23 mouse cellular contexts compared by ENCODE assay signal in genomic region chr11:53820516-53821170, GRCm38 (mm10). TPM values are rescaled to one million over a fixed set of nuclear protein-coding genes. Genes with fewer than 3 reads are reported as not detected.
DNase-seq lines count a peak whose midpoint lies in the region; ATAC-seq and TF ChIP-seq lines count a peak whose summit lies in the region.
"Had no signal": no experiment of that assay in that cellular context is flagged by ENCODE, and none has a peak within 500 bp of the region (broad histone marks: within the 10 kb centered on the region; RNA-seq: fewer than 3 reads in every experiment).

No protein-coding gene starts in this region.

- 0 out of 2 replicates have a peak, but pooled peaks have one; percentile 21 for ATAC-seq in kidney, postnatal 0 days (replicated peaks; ENCODE audit: low FRiP score, low read depth)
- ATAC-seq in kidney, embryonic 15.5 days (replicated peaks; ENCODE audit: low FRiP score) = no peak
- ATAC-seq in megakaryocyte, adult 5-6 weeks (ENCODE audit: poor library complexity, severe bottlenecking) = peak; percentile 35
- ATAC-seq in monocyte, adult 5-6 weeks (replicated peaks; ENCODE audit: insufficient number of reproducible peaks, low FRiP score, low TSS enrichment, poor library complexity, severe bottlenecking) = peak; percentile 34; the same call in 1 of the 2 replicates
- ATAC-seq in liver, postnatal 0 days = no peak
- no peak for ATAC-seq in CD4-positive, CD25-positive, alpha-beta regulatory T cell, adult 4 months
- ATAC-seq: forebrain, embryonic 14.5 days; intestine, embryonic 16.5 days had no signal

- DNase-seq in kidney, postnatal 0 days (ENCODE audit: low spot score) = no peak
- DNase-seq in MEL (ENCODE audit: low read depth, low spot score) = peak; percentile 21
- no peak for DNase-seq in liver, postnatal 0 days
- no peak for DNase-seq in thymus, postnatal 10 days (ENCODE audit: low spot score in 2 of 2)
- DNase-seq: adrenal gland, postnatal 10 days; cerebellum, adult 11 months; cerebellum, adult 8-10 months; cerebellum, postnatal 36 days; gastrocnemius, postnatal 36 days; heart, adult 2 months; heart, postnatal 14 days had no signal

- no peak overlapping the region for H3K4me2 ChIP-seq in kidney, postnatal 0 days (ENCODE audit: low read length)
- no peak overlapping the region for H3K4me2 ChIP-seq in kidney, embryonic 15.5 days
- H3K4me2 ChIP-seq in liver, postnatal 0 days (ENCODE audit: low read depth, low read length) = no peak overlapping the region
- H3K4me2 ChIP-seq: heart, embryonic 11.5 days; heart, embryonic 15.5 days; hindbrain, embryonic 14.5 days had no signal

- H3K4me3 ChIP-seq in kidney, postnatal 0 days (replicated peaks; ENCODE audit: low read depth, low read length) = no peak overlapping the region
- H3K4me3 ChIP-seq in kidney, embryonic 15.5 days (replicated peaks) = no peak overlapping the region
- H3K4me3 ChIP-seq in MEL (ENCODE audit: control insufficient read depth in 1 of 2, insufficient read depth in 1 of 2, low read depth in 2 of 2, low read length in 2 of 2) = peak overlapping the region in 1 of 2 experiments; percentile 41; a peak in 2 of 4 replicates
- no peak overlapping the region for H3K4me3 ChIP-seq in liver, postnatal 0 days (ENCODE audit: low read depth, low read length)
- H3K4me3 ChIP-seq: embryonic facial prominence, embryonic 10.5 days; heart, adult 2 months; heart, embryonic 15.5 days; hindbrain, embryonic 10.5 days had no signal

- H3K9ac ChIP-seq in kidney, postnatal 0 days (ENCODE audit: low read depth, low read length) = no peak overlapping the region
- H3K9ac ChIP-seq in kidney, embryonic 15.5 days = no peak overlapping the region
- no peak overlapping the region for H3K9ac ChIP-seq in MEL (ENCODE audit: control insufficient read depth, low read depth, low read length, poor library complexity, severe bottlenecking)
- H3K9ac ChIP-seq in liver, postnatal 0 days (replicated peaks) = no peak overlapping the region
- H3K9ac ChIP-seq: heart, embryonic 15.5 days; hindbrain, embryonic 14.5 days had no signal

- no peak for TF ChIP-seq CTCF in kidney, postnatal 0 days (IDR thresholded peaks at IDR 0.05; ENCODE audit: low read depth)
- no peak for TF ChIP-seq CTCF in MEL (IDR thresholded peaks at IDR 0.05 in 2 of 3, conservative IDR thresholded peaks at IDR 0.05 in 1 of 3; ENCODE audit: control insufficient read depth in 1 of 3, insufficient read depth in 1 of 3, low read depth in 2 of 3, low read length in 3 of 3, poor library complexity in 1 of 3, severe bottlenecking in 1 of 3)
- TF ChIP-seq CTCF in liver, postnatal 0 days (IDR thresholded peaks at IDR 0.05; ENCODE audit: low read depth) = no peak

- 85% methylated on average over 13 of the region's 13 CpGs for WGBS in kidney, postnatal 0 days
- WGBS in kidney, embryonic 15.5 days = 84% methylated on average over 13 of the region's 13 CpGs
- WGBS in liver, postnatal 0 days (ENCODE audit: insufficient replicate concordance) = 56% methylated on average over 13 of the region's 13 CpGs

- no peaks in the 10 kb centered on the region for H3K79me2 ChIP-seq in MEL (ENCODE audit: control insufficient read depth, insufficient read depth, low read length, poor library complexity)

- no peaks in the 10 kb centered on the region for H3K9me3 ChIP-seq in kidney, postnatal 0 days (replicated peaks; ENCODE audit: low read length)
- H3K9me3 ChIP-seq in kidney, embryonic 15.5 days (replicated peaks) = no peaks in the 10 kb centered on the region
- no peaks in the 10 kb centered on the region for H3K9me3 ChIP-seq in MEL (replicated peaks; ENCODE audit: insufficient read depth, low read length)
- H3K9me3 ChIP-seq in liver, postnatal 0 days (ENCODE audit: low read length) = no peaks in the 10 kb centered on the region
- H3K9me3 ChIP-seq: embryonic facial prominence, embryonic 10.5 days; heart, embryonic 15.5 days; hindbrain, embryonic 10.5 days had no signal

- H3K27ac ChIP-seq in kidney, postnatal 0 days = no peak overlapping the region
- no peak overlapping the region for H3K27ac ChIP-seq in kidney, embryonic 15.5 days
- no peak overlapping the region for H3K27ac ChIP-seq in MEL (ENCODE audit: control insufficient read depth, low read depth, low read length)
- H3K27ac ChIP-seq in liver, postnatal 0 days (ENCODE audit: low read depth) = no peak overlapping the region
- H3K27ac ChIP-seq: embryonic facial prominence, embryonic 10.5 days; heart, adult 2 months; heart, embryonic 15.5 days; hindbrain, embryonic 10.5 days; hindbrain, embryonic 14.5 days had no signal

- TF ChIP-seq RAD21 in MEL (IDR thresholded peaks at IDR 0.05; ENCODE audit: low read depth, low read length) = no peak

- H3K27me3 ChIP-seq in kidney, postnatal 0 days (ENCODE audit: insufficient read depth, low read length) = no peaks in the 10 kb centered on the region
- H3K27me3 ChIP-seq in kidney, embryonic 15.5 days = no peaks in the 10 kb centered on the region
- no peaks in the 10 kb centered on the region; a peak in 2 of 4 replicates for H3K27me3 ChIP-seq in MEL (ENCODE audit: control insufficient read depth in 1 of 2, insufficient read depth in 2 of 2, low read length in 2 of 2)
- H3K27me3 ChIP-seq in liver, postnatal 0 days (ENCODE audit: insufficient read depth, low read length) = no peaks in the 10 kb centered on the region
- H3K27me3 ChIP-seq: heart, embryonic 15.5 days had no signal

- TF ChIP-seq EP300 in MEL (IDR thresholded peaks at IDR 0.05; ENCODE audit: low read depth in 1 of 2, low read length in 2 of 2) = no peak
- TF ChIP-seq EP300 in liver, postnatal 0 days (IDR thresholded peaks at IDR 0.05; ENCODE audit: low read depth) = no peak

- no peaks in the 10 kb centered on the region for H3K36me3 ChIP-seq in kidney, postnatal 0 days (ENCODE audit: insufficient read depth, low read length)
- H3K36me3 ChIP-seq in kidney, embryonic 15.5 days = no peaks in the 10 kb centered on the region
- H3K36me3 ChIP-seq in MEL (ENCODE audit: control insufficient read depth in 1 of 2, insufficient read depth in 2 of 2, low read length in 2 of 2) = peaks cover 0 to 1% of the 10 kb centered on the region in 2 experiments; a peak in 2 of 4 replicates
- H3K36me3 ChIP-seq in liver, postnatal 0 days (replicated peaks; ENCODE audit: insufficient read depth, low read length) = no peaks in the 10 kb centered on the region
- H3K36me3 ChIP-seq: embryonic facial prominence, embryonic 10.5 days; heart, embryonic 15.5 days; hindbrain, embryonic 10.5 days had no signal

- H3K4me1 ChIP-seq in kidney, postnatal 0 days (replicated peaks; ENCODE audit: insufficient read depth, low read length) = no peaks in the 10 kb centered on the region
- peaks cover 7% of the 10 kb centered on the region for H3K4me1 ChIP-seq in kidney, embryonic 15.5 days
- peaks cover 0 to 7% of the 10 kb centered on the region in 2 experiments; a peak in 2 of 4 replicates for H3K4me1 ChIP-seq in MEL (ENCODE audit: control insufficient read depth in 1 of 2, insufficient read depth in 2 of 2, low read length in 2 of 2)
- H3K4me1 ChIP-seq in liver, postnatal 0 days (ENCODE audit: insufficient read depth) = peaks cover 4% of the 10 kb centered on the region
- H3K4me1 ChIP-seq: heart, embryonic 15.5 days had no signal

- TF ChIP-seq POLR2A in MEL (IDR thresholded peaks at IDR 0.05; ENCODE audit: control insufficient read depth in 1 of 2, insufficient read depth in 1 of 2, low read depth in 1 of 2, low read length in 2 of 2, poor library complexity in 1 of 2) = no peak

TF ChIP-seq in MEL, 35 proteins besides CTCF, POLR2A, EP300 and RAD21 (continues in another document):
- no peak for TF ChIP-seq GATA1 (IDR thresholded peaks at IDR 0.05; ENCODE audit: low read depth, low read length)
- no peak for TF ChIP-seq ZC3H11A (IDR thresholded peaks at IDR 0.05; ENCODE audit: low read depth, low read length)
- no peak for TF ChIP-seq GABPA (IDR thresholded peaks at IDR 0.05; ENCODE audit: low read depth, low read length)
- no peak for TF ChIP-seq MAX (IDR thresholded peaks at IDR 0.05; ENCODE audit: low read length)

RNA-seq across cellular contexts. Expression of gene Gm12216, which starts 38.4 kb away (rescaled TPM):
- polyA plus RNA-seq in kidney, postnatal 0 days (2015; fragmentation: Nextera tagmentation; extraction: Ambion mirVana) = 2.0 and 2.3 TPM in 2 replicates
- 1.3 and 1.6 TPM in 2 replicates for polyA plus RNA-seq in kidney, embryonic 15.5 days (2015; fragmentation: Nextera tagmentation; extraction: Ambion mirVana)
- not detected in 2 replicates for total RNA-seq in MEL (2012; rRNA removed)
- polyA plus RNA-seq in MEL (2012; ENCODE audit: insufficient read depth in 1 of 2, insufficient read length in 2 of 2, low read depth in 1 of 2, low replicate concordance in 2 of 2, missing spikeins in 1 of 2) = not detected
- 0.25 and 0.84 TPM in 2 replicates for total RNA-seq in megakaryocyte, adult 5-6 weeks (2015)
- total RNA-seq in megakaryocyte, adult 5-6 weeks (2017) = 0.70 TPM in 1 of 2 replicates, not detected in the other
- total RNA-seq in monocyte, adult 5-6 weeks (2017) = 5.5 to 14.4 TPM (median 10.2 TPM) in 3 replicates
- polyA plus RNA-seq in liver, postnatal 0 days (2015; fragmentation: Nextera tagmentation; extraction: Ambion mirVana) = 1.1 and 1.5 TPM in 2 replicates
- polyA plus RNA-seq in CD4-positive, CD25-positive, alpha-beta regulatory T cell, adult 4 months (2017; shearing (Covaris generic)) = 10 to 100 TPM; 31.5 to 32.1 TPM
- polyA plus RNA-seq: embryonic facial prominence, embryonic 10.5 days; forebrain, embryonic 14.5 days; heart, embryonic 11.5 days; hindbrain, embryonic 14.5 days had no signal

RNA-seq across cellular contexts. Expression of gene Gm17334, which starts 47.7 kb away (rescaled TPM):
- 0.20 and 0.21 TPM in 2 replicates for polyA plus RNA-seq in kidney, postnatal 0 days (2015; fragmentation: Nextera tagmentation; extraction: Ambion mirVana)
- polyA plus RNA-seq in kidney, embryonic 15.5 days (2015; fragmentation: Nextera tagmentation; extraction: Ambion mirVana) = 0.23 TPM in 1 of 2 replicates, not detected in the other
- not detected in 2 replicates for total RNA-seq in MEL (2012; rRNA removed)
- polyA plus RNA-seq in MEL (2012; ENCODE audit: insufficient read depth in 1 of 2, insufficient read length in 2 of 2, low read depth in 1 of 2, low replicate concordance in 2 of 2, missing spikeins in 1 of 2) = not detected
- not detected in 2 replicates for total RNA-seq in megakaryocyte, adult 5-6 weeks (2015)
- total RNA-seq in megakaryocyte, adult 5-6 weeks (2017) = not detected in 2 replicates
- 0.68 TPM in 1 of 3 replicates, not detected in the others for total RNA-seq in monocyte, adult 5-6 weeks (2017)
- 0.12 and 0.23 TPM in 2 replicates for polyA plus RNA-seq in liver, postnatal 0 days (2015; fragmentation: Nextera tagmentation; extraction: Ambion mirVana)
- polyA plus RNA-seq in CD4-positive, CD25-positive, alpha-beta regulatory T cell, adult 4 months (2017; shearing (Covaris generic)) = 1 to 10 TPM; 6.1 to 9.8 TPM
- total RNA-seq: heart, postnatal 14 days had no signal
- polyA plus RNA-seq: brain, embryonic 14.5 days; embryonic facial prominence, embryonic 10.5 days; forebrain, embryonic 14.5 days; heart, embryonic 15.5 days; hindbrain, embryonic 10.5 days; hindbrain, embryonic 14.5 days had no signal

RNA-seq across cellular contexts. Expression of gene Irf1, which starts 50.8 kb away (rescaled TPM):
- polyA plus RNA-seq in kidney, postnatal 0 days (2015; fragmentation: Nextera tagmentation; extraction: Ambion mirVana) = 14.0 and 17.9 TPM in 2 replicates
- 12.6 and 15.3 TPM in 2 replicates for polyA plus RNA-seq in kidney, embryonic 15.5 days (2015; fragmentation: Nextera tagmentation; extraction: Ambion mirVana)
- total RNA-seq in MEL (2012; rRNA removed) = 0.46 and 0.73 TPM in 2 replicates
- 1 to 10 TPM in 1 of 2 experiments, not detected in 1; 1.9 TPM for polyA plus RNA-seq in MEL (2012; ENCODE audit: insufficient read depth in 1 of 2, insufficient read length in 2 of 2, low read depth in 1 of 2, low replicate concordance in 2 of 2, missing spikeins in 1 of 2)
- total RNA-seq in megakaryocyte, adult 5-6 weeks (2015) = 37.2 and 38.5 TPM in 2 replicates
- total RNA-seq in megakaryocyte, adult 5-6 weeks (2017) = 78.4 and 93.1 TPM in 2 replicates
- total RNA-seq in monocyte, adult 5-6 weeks (2017) = 300 to 388 TPM (median 378 TPM) in 3 replicates
- 22.0 and 24.5 TPM in 2 replicates for polyA plus RNA-seq in liver, postnatal 0 days (2015; fragmentation: Nextera tagmentation; extraction: Ambion mirVana)
- polyA plus RNA-seq in CD4-positive, CD25-positive, alpha-beta regulatory T cell, adult 4 months (2017; shearing (Covaris generic)) = 100 to 1,000 TPM; 310 to 397 TPM

Comparison
In these comparisons a context has a peak if more than half of its experiments do, and no peak if none do; other contexts are left out.
1. ATAC-seq: peak in kidney, postnatal 0 days (single experiment), megakaryocyte, adult 5-6 weeks (single experiment) and monocyte, adult 5-6 weeks (single experiment); none in kidney, embryonic 15.5 days (single experiment), liver, postnatal 0 days (single experiment) and CD4-positive, CD25-positive, alpha-beta regulatory T cell, adult 4 months (single experiment).
2. RNA of gene Irf1, which starts 50.8 kb away (polyA plus RNA-seq): 310 to 397 TPM in CD4-positive, CD25-positive, alpha-beta regulatory T cell, adult 4 months; 22.0 to 24.5 TPM in liver, postnatal 0 days, 12.6 to 15.3 TPM in kidney, embryonic 15.5 days, 14.0 to 17.9 TPM in kidney, postnatal 0 days and 1.9 TPM in MEL; every median in the first group is over 10 times any median in the second.